Mouse (Mus musculus): ENCODE data around the gene Spata20.

The Spata20 gene

GRCm38 (mm10) chr11:94489745-94490144, 3.8 kb upstream of the Spata20 start:
- ChIA-PET CTCF (interaction anchor here in 1 of 4 experiments (1.2 to 1.6 kb wide), 2 partner anchors 150 to 246 kb away, joined by 3 read pairs; no protein-coding TSS in a partner anchor), POLR2A (interaction anchor here (0.5 to 2.1 kb wide), 8 partner anchors 10 to 358 kb away, joined by 3 to 5 read pairs (median 4); partner anchors contain the start of genes Epn3 (in 2 of the 4) and Tob1 (in 1 of the 4))

GRCm38 (mm10) chr11:94488767-94489533, 3.0 kb upstream of the Spata20 start:
- ChIA-PET CTCF (interaction anchor here in 1 of 4 experiments (1.2 kb wide), 1 partner anchor 149 kb away, joined by 3 read pairs; no protein-coding TSS in a partner anchor), POLR2A (interaction anchor here (1.0 to 2.1 kb wide), 8 partner anchors 11 to 357 kb away, joined by 3 to 5 read pairs (median 4); partner anchors contain the start of genes Epn3 (in 2 of the 4) and Tob1 (in 1 of the 4))

GRCm38 (mm10) chr11:94485223-94485622, 756 bp downstream of the Spata20 start:
- ChIA-PET CTCF (interaction anchor here (0.6 to 2.0 kb wide), 11 partner anchors 14 to 806 kb away, joined by 3 to 15 read pairs (median 5); partner anchors contain the start of genes Epn3 (in 2 of the 4) and Abcc3 (in 1 of the 4)), POLR2A (interaction anchor here in 1 of 4 experiments (0.6 to 1.4 kb wide), 3 partner anchors 13 to 190 kb away, joined by 3 to 4 read pairs (median 3); no protein-coding TSS in a partner anchor)

GRCm38 (mm10) chr11:94484636-94485035, 1.3 kb downstream of the Spata20 start:
- CTCF ChIA-PET, result no interaction called here

GRCm38 (mm10) chr11:94483921-94484320, 2.1 kb downstream of the Spata20 start:
- CTCF ChIA-PET, result interaction anchor here in 2 of 4 experiments (0.8 to 0.9 kb wide), 3 partner anchors 89 to 154 kb away, joined by 3 read pairs; no protein-coding TSS in a partner anchor
- POLR2A ChIA-PET, result interaction anchor here in 1 of 4 experiments (1.2 kb wide), 1 partner anchor 17 kb away, joined by 4 read pairs; no protein-coding TSS in a partner anchor

More at GRCm38 (mm10) chr11:94484636-94485035, 1.3 kb downstream of the Spata20 start:
- POLR2A ChIA-PET, result interaction anchor here in 1 of 4 experiments (1.3 kb wide), 1 partner anchor 12 kb away, joined by 3 read pairs; no protein-coding TSS in a partner anchor

- CTCF ChIA-PET, result interaction anchor here in 3 of 4 experiments (0.6 to 1.1 kb wide), 6 partner anchors 88 to 248 kb away, joined by 3 read pairs; no protein-coding TSS in a partner anchor
- POLR2A ChIA-PET, result interaction anchor here in 2 of 4 experiments (0.7 to 1.2 kb wide), 3 partner anchors 10 to 52 kb away, joined by 3 to 17 read pairs (median 4); no protein-coding TSS in a partner anchor
Measured at GRCm38 (mm10) chr11:94483436-94483835, 2.5 kb downstream of the Spata20 start.

- ChIA-PET POLR2A (interaction anchor here in 2 of 4 experiments (0.7 to 1.2 kb wide), 2 partner anchors 16 to 53 kb away, joined by 4 to 17 read pairs; no protein-coding TSS in a partner anchor), CTCF (interaction anchor here in 3 of 4 experiments (0.6 to 1.2 kb wide), 4 partner anchors 132 to 247 kb away, joined by 3 to 4 read pairs (median 3); no protein-coding TSS in a partner anchor)
Measured at GRCm38 (mm10) chr11:94482738-94483137, 3.2 kb downstream of the Spata20 start.

- ChIA-PET CTCF (interaction anchor here in 1 of 4 experiments (1.0 to 1.2 kb wide), 2 partner anchors 200 to 231 kb away, joined by 3 to 4 read pairs; no protein-coding TSS in a partner anchor), POLR2A (no interaction called here)
Measured at GRCm38 (mm10) chr11:94481963-94482362, 4.0 kb downstream of the Spata20 start.

GRCm38 (mm10) chr11:94480382-94480781, 5.6 kb downstream of the Spata20 start:
- POLR2A ChIA-PET, result no interaction called here
- CTCF ChIA-PET, result interaction anchor here in 2 of 4 experiments (0.7 kb wide), 2 partner anchors 20 to 56 kb away, joined by 3 read pairs; no protein-coding TSS in a partner anchor

- ChIA-PET CTCF (interaction anchor here in 1 of 4 experiments (0.6 kb wide), 1 partner anchor 432 kb away, joined by 3 read pairs; no protein-coding TSS in a partner anchor), POLR2A (no interaction called here)
Measured at GRCm38 (mm10) chr11:94477651-94478050, 8.3 kb downstream of the Spata20 start.

- CTCF ChIA-PET, result interaction anchor here in 3 of 4 experiments (0.5 to 2.7 kb wide), 4 partner anchors 10 to 342 kb away, joined by 3 to 13 read pairs (median 4); partner anchors contain the start of gene Spata20 (in 2 of the 3)
Measured at GRCm38 (mm10) chr11:94475722-94476121, 10.3 kb downstream of the Spata20 start.

GRCm38 (mm10) chr11:94474544-94474910, 11.5 kb downstream of the Spata20 start:
- CTCF ChIA-PET, result interaction anchor here in 3 of 4 experiments (0.6 to 2.7 kb wide), 7 partner anchors 12 to 256 kb away, joined by 3 to 13 read pairs (median 4); partner anchors contain the start of genes Spata20 (in 3 of the 3) and Lrrc59 (in 1 of the 3)
- POLR2A ChIA-PET, result interaction anchor here in 3 of 4 experiments (0.5 to 3.5 kb wide), 8 partner anchors 12 to 263 kb away, joined by 3 to 14 read pairs (median 4); partner anchors contain the start of genes Tob1 (in 2 of the 3), Ankrd40 (in 1 of the 3) and Spata20 (in 1 of the 3)

More at GRCm38 (mm10) chr11:94475722-94476121, 10.3 kb downstream of the Spata20 start:
- POLR2A ChIA-PET, result interaction anchor here in 3 of 4 experiments (0.7 to 1.5 kb wide), 5 partner anchors 11 to 278 kb away, joined by 3 to 5 read pairs (median 3); partner anchors contain the start of gene Spata20 (in 1 of the 3)

GRCm38 (mm10) chr11:94473707-94474543, 12.1 kb downstream of the Spata20 start, which contains the start of gene Cacna1g:
Gene Cacna1g (minus strand): TSS chr11:94474198.
- POLR2A ChIA-PET, result interaction anchor here (0.5 to 3.5 kb wide), 18 partner anchors 9 to 866 kb away, joined by 3 to 14 read pairs (median 3); partner anchors contain the start of genes Tob1 (in 2 of the 4), Ankrd40 (in 1 of the 4), Eme1 (in 1 of the 4) and Epn3 (in 1 of the 4)

GRCm38 (mm10) chr11:94472916-94473706, 12.9 kb downstream of the Spata20 start:
- POLR2A ChIA-PET, result interaction anchor here (0.5 to 3.5 kb wide), 19 partner anchors 10 to 867 kb away, joined by 3 to 14 read pairs (median 3); partner anchors contain the start of genes Ankrd40 (in 1 of the 4), Eme1 (in 1 of the 4), Epn3 (in 1 of the 4) and Luc7l3 (in 1 of the 4)
- CTCF ChIA-PET, result interaction anchor here (0.6 to 2.7 kb wide), 9 partner anchors 13 to 429 kb away, joined by 3 to 13 read pairs (median 4); partner anchors contain the start of gene Spata20 (in 3 of the 4)

More at GRCm38 (mm10) chr11:94473707-94474543, 12.1 kb downstream of the Spata20 start, which contains the start of gene Cacna1g:
- CTCF ChIA-PET, result interaction anchor here in 3 of 4 experiments (0.6 to 2.7 kb wide), 9 partner anchors 12 to 256 kb away, joined by 3 to 13 read pairs (median 4); partner anchors contain the start of genes Spata20 (in 2 of the 3) and Lrrc59 (in 1 of the 3)

GRCm38 (mm10) chr11:94472585-94472915, 13.4 kb downstream of the Spata20 start:
- POLR2A ChIA-PET, result interaction anchor here in 3 of 4 experiments (0.8 to 3.5 kb wide), 9 partner anchors 11 to 476 kb away, joined by 3 to 14 read pairs (median 3); partner anchors contain the start of genes Luc7l3 (in 1 of the 3), Spata20 (in 1 of the 3) and Tob1 (in 1 of the 3)

More at GRCm38 (mm10) chr11:94472585-94472915, 13.4 kb downstream of the Spata20 start:
- CTCF ChIA-PET, result interaction anchor here in 3 of 4 experiments (0.6 to 1.6 kb wide), 6 partner anchors 13 to 428 kb away, joined by 3 to 6 read pairs (median 4); partner anchors contain the start of gene Spata20 (in 2 of the 3)
